ENCODE assay signal across 8 mouse cellular contexts in genomic region chr2:116976432-116976750, GRCm38 (mm10).
DNase-seq lines count a peak whose midpoint lies in the region; ATAC-seq and TF ChIP-seq lines count a peak whose summit lies in the region.

No protein-coding gene starts in this region.

- WGBS in heart, embryonic 15.5 days, result 2% methylated on average over 7 of the region's 7 CpGs
- under 1% methylated on average over 7 of the region's 7 CpGs for WGBS in limb, embryonic 11.5 days
- 0% methylated on average over 7 of the region's 7 CpGs for WGBS in neural tube, embryonic 13.5 days

- no peaks in the 10 kb centered on the region for H3K9me3 ChIP-seq in megakaryocyte, embryonic 14.5 days
- no peaks in the 10 kb centered on the region for H3K9me3 ChIP-seq in heart, embryonic 15.5 days (replicated peaks)
- H3K9me3 ChIP-seq in limb, embryonic 11.5 days (ENCODE audit: control insufficient read depth, low read length), result no peaks in the 10 kb centered on the region
- no peaks in the 10 kb centered on the region for H3K9me3 ChIP-seq in neural tube, embryonic 13.5 days

- TF ChIP-seq CTCF in cortical plate, adult 2 months (IDR thresholded peaks at IDR 0.05; ENCODE audit: extremely low read depth, insufficient read depth, low read length), result no peak

- peak overlapping the region; percentile 93 for H3K4me3 ChIP-seq in megakaryocyte, embryonic 14.5 days (replicated peaks)
- peak overlapping the region; percentile 38; the same call in 1 of the 2 replicates for H3K4me3 ChIP-seq in cortical plate, adult 2 months (ENCODE audit: insufficient read depth, low read length)
- peak overlapping the region; percentile 71 for H3K4me3 ChIP-seq in heart, embryonic 15.5 days
- no peak overlapping the region for H3K4me3 ChIP-seq in limb, embryonic 11.5 days (ENCODE audit: low read depth, low read length)
- peak overlapping the region; percentile 56 for H3K4me3 ChIP-seq in neural tube, embryonic 13.5 days

- 0 out of 2 replicates have a peak overlapping the region, but pooled peaks have one; percentile 10 for H3K9ac ChIP-seq in heart, embryonic 15.5 days
- H3K9ac ChIP-seq in limb, embryonic 11.5 days (ENCODE audit: low read length), result peak overlapping the region; percentile 38
- H3K9ac ChIP-seq in neural tube, embryonic 13.5 days, result peak overlapping the region; percentile 88

- no peaks in the 10 kb centered on the region for H3K27me3 ChIP-seq in megakaryocyte, embryonic 14.5 days (replicated peaks)
- H3K27me3 ChIP-seq in heart, embryonic 15.5 days, result no peaks in the 10 kb centered on the region
- H3K27me3 ChIP-seq in limb, embryonic 11.5 days (ENCODE audit: control insufficient read depth, insufficient read depth, low read length), result no peaks in the 10 kb centered on the region
- no peaks in the 10 kb centered on the region for H3K27me3 ChIP-seq in neural tube, embryonic 13.5 days

- no peaks in the 10 kb centered on the region for H3K36me3 ChIP-seq in megakaryocyte, embryonic 14.5 days (replicated peaks; ENCODE audit: low read length)
- H3K36me3 ChIP-seq in heart, embryonic 15.5 days, result no peaks in the 10 kb centered on the region
- no peaks in the 10 kb centered on the region for H3K36me3 ChIP-seq in limb, embryonic 11.5 days (ENCODE audit: control insufficient read depth, insufficient read depth, low read length)
- no peaks in the 10 kb centered on the region for H3K36me3 ChIP-seq in neural tube, embryonic 13.5 days

- H3K4me1 ChIP-seq in megakaryocyte, embryonic 14.5 days, result peaks cover 91% of the 10 kb centered on the region
- H3K4me1 ChIP-seq in cortical plate, adult 2 months (ENCODE audit: control insufficient read depth, insufficient read depth, low read length), result peaks cover 5% of the 10 kb centered on the region
- H3K4me1 ChIP-seq in heart, embryonic 15.5 days (replicated peaks), result peaks cover 36% of the 10 kb centered on the region
- peaks cover 43% of the 10 kb centered on the region for H3K4me1 ChIP-seq in limb, embryonic 11.5 days (ENCODE audit: control insufficient read depth, insufficient read depth, low read length)
- peaks cover 73% of the 10 kb centered on the region for H3K4me1 ChIP-seq in neural tube, embryonic 13.5 days (replicated peaks)

- peak overlapping the region; percentile 96 for H3K4me2 ChIP-seq in heart, embryonic 15.5 days
- H3K4me2 ChIP-seq in limb, embryonic 11.5 days (ENCODE audit: low read depth, severe bottlenecking), result peak overlapping the region; percentile 66
- H3K4me2 ChIP-seq in neural tube, embryonic 13.5 days, result peak overlapping the region; percentile 71

- no peak for TF ChIP-seq POLR2A in cortical plate, adult 2 months (IDR thresholded peaks at IDR 0.05; ENCODE audit: extremely low read depth, insufficient read depth, low read length)

- no peak for ATAC-seq in megakaryocyte, adult 5-6 weeks (ENCODE audit: poor library complexity, severe bottlenecking)
- ATAC-seq in heart, embryonic 15.5 days (replicated peaks; ENCODE audit: insufficient number of reproducible peaks, insufficient read depth, low FRiP score, low read depth), result no peak
- no peak for ATAC-seq in limb, embryonic 11.5 days (ENCODE audit: insufficient number of reproducible peaks, low FRiP score, low TSS enrichment, low read depth)
- ATAC-seq in neural tube, embryonic 13.5 days (ENCODE audit: low read depth), result peak; percentile 0; the same call in 1 of the 2 replicates

- DNase-seq in limb, embryonic 11.5 days (ENCODE audit: low spot score), result peak; percentile 74
- DNase-seq in spleen, postnatal 4 days (ENCODE audit: low spot score in 2 of 2), result no peak
- DNase-seq in layer of hippocampus, postnatal 25 days (ENCODE audit: extremely low spot score in 1 of 2, low spot score in 1 of 2), result no peak

- H3K27ac ChIP-seq in cortical plate, adult 2 months (ENCODE audit: insufficient read depth, low read length), result peak overlapping the region; percentile 83
- H3K27ac ChIP-seq in heart, embryonic 15.5 days, result peak overlapping the region; percentile 95
- H3K27ac ChIP-seq in limb, embryonic 11.5 days (replicated peaks; ENCODE audit: low read depth, low read length), result peak overlapping the region; percentile 99
- peak overlapping the region; percentile 96 for H3K27ac ChIP-seq in neural tube, embryonic 13.5 days (replicated peaks)

Comparison
In these comparisons a context has a peak if more than half of its experiments do, and no peak if none do; other contexts are left out.
1. H3K9ac ChIP-seq: peak in every context shown above with its lines; median percentile 88 in neural tube, embryonic 13.5 days; 38 in limb, embryonic 11.5 days; 10 in heart, embryonic 15.5 days.